Mouse (Mus musculus) kidney, embryonic 16.5 days (tissue): ENCODE data around the gene Txnrd2. TPM values are rescaled to one million over a fixed set of nuclear protein-coding genes. Genes with fewer than 3 reads are reported as not detected.

Source experiments
- ATAC-seq: fragments of 200-750 bp; cut with Nextera tagmentation; 2 replicates; pipeline ENCODE4 v1.8.0; 2017; ENCODE audit warnings: moderate TSS enrichment; ENCODE audit not compliant: low FRiP score, low TSS enrichment
- H3K27ac ChIP-seq: fragments of 300-500 bp; sonication (generic); 2 replicates; pipeline ENCODE4 v1.5.1; 2014; ENCODE audit warnings: low read length
- H3K27me3 ChIP-seq: fragments of 300-500 bp; sonication (generic); 2 replicates; pipeline ENCODE4 v1.6.1; 2014; ENCODE audit warnings: low read length, control low read depth, mixed read lengths; ENCODE audit not compliant: insufficient read depth
- H3K36me3 ChIP-seq: fragments of 300-500 bp; sonication (generic); 2 replicates; pipeline ENCODE4 v1.6.1; 2014; ENCODE audit warnings: low read length, control low read depth, mixed read lengths; ENCODE audit not compliant: insufficient read depth
- H3K4me1 ChIP-seq: fragments of 300-500 bp; sonication (generic); 2 replicates; pipeline ENCODE4 v1.6.1; 2014; ENCODE audit warnings: low read length, control low read depth, mixed read lengths; ENCODE audit not compliant: insufficient read depth
- H3K4me2 ChIP-seq: fragments of 300-500 bp; sonication (generic); replicated peaks from 2 replicates; pipeline ENCODE4 v1.6.1; 2014; ENCODE audit warnings: low read depth, low read length
- H3K4me3 ChIP-seq: fragments of 300-500 bp; sonication (generic); 2 replicates; pipeline ENCODE4 v1.5.1; 2014; ENCODE audit warnings: mild to moderate bottlenecking, low read length
- H3K9ac ChIP-seq: fragments of 300-500 bp; sonication (generic); replicated peaks from 2 replicates; pipeline ENCODE4 v1.6.1; 2014; ENCODE audit warnings: low read length
- H3K9me3 ChIP-seq: fragments of 300-500 bp; sonication (generic); 2 replicates; pipeline ENCODE4 v1.6.1; 2016; ENCODE audit warnings: low read length, control low read depth
- WGBS: fragments of 180-500 bp; shearing (Covaris S2); extraction: QIAGEN DNeasy Blood & Tissue Kit; methylation state at CpG from one replicate; pipeline ENCODE4 v1.1.7; 2014; 5-methylcytosine and 5-hydroxymethylcytosine counted together
- polyA plus RNA-seq: library from polyadenylated mRNA; unstranded; fragments of >200 nt; fragmentation: Nextera tagmentation; extraction: Ambion mirVana; gene quantifications from 2 replicates; pipeline ENCODE4 v1.2.1, GENCODE M21; 2015

Gene Txnrd2
- polyA plus RNA-seq, 1 experiment from 2014 or later = 35.2 TPM

DNA sequence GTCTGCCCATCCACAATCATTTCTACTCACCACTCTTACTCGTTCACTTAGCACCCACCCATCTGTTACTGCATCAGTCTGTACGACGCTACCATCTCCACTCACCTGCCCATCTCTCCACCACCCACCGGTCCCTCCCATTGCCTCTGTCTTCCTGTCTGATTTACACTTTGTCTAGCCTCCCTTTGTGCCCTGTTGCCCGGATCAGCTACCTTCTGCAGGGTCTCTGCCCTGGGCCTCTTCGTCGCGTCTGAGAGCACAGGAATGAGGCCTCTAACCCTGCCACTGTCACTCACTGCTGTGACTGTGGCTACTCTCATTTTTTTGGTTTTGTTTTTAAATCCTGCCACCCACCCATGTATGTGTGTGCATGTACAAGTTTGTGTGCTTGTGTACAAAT lies 41.5 kb upstream of the Txnrd2 start:
- Histone ChIP-seq H3K27me3 (no peaks in the 10 kb centered on the region), H3K4me1 (peaks cover 56% of the 10 kb centered on the region), H3K9me3 (no peaks in the 10 kb centered on the region), H3K4me3 (no peak overlapping the region), H3K27ac (no peak overlapping the region; the same call in 1 of the 2 replicates), H3K9ac (no peak overlapping the region), H3K36me3 (no peaks in the 10 kb centered on the region), H3K4me2 (no peak overlapping the region)
- peak; percentile 52; the same call in 1 of the 2 replicates for ATAC-seq
- WGBS = 36% methylated on average over 8 of the region's 8 CpGs

- H3K36me3 ChIP-seq = no peaks in the 10 kb centered on the region
- H3K9me3 ChIP-seq = no peaks in the 10 kb centered on the region
- WGBS = 76% methylated on average over 5 of the region's 5 CpGs
- no peak overlapping the region for H3K4me2 ChIP-seq
- peaks cover 57% of the 10 kb centered on the region for H3K4me1 ChIP-seq
- H3K9ac ChIP-seq = no peak overlapping the region
- H3K27me3 ChIP-seq = no peaks in the 10 kb centered on the region
- H3K27ac ChIP-seq = no peak overlapping the region
- H3K4me3 ChIP-seq = no peak overlapping the region
- no peak for ATAC-seq
Measured at GRCm38 (mm10) chr16:18385411-18385810, 40.8 kb upstream of the Txnrd2 start.

- H3K9me3 ChIP-seq = no peaks in the 10 kb centered on the region
- no peak overlapping the region for H3K9ac ChIP-seq
- H3K36me3 ChIP-seq = no peaks in the 10 kb centered on the region
- H3K4me1 ChIP-seq = peaks cover 56% of the 10 kb centered on the region
- H3K27ac ChIP-seq = no peak overlapping the region
- H3K4me3 ChIP-seq = no peak overlapping the region
- 87% methylated on average over 7 of the region's 7 CpGs for WGBS
- no peak overlapping the region for H3K4me2 ChIP-seq
- H3K27me3 ChIP-seq = no peaks in the 10 kb centered on the region
- no peak for ATAC-seq
Measured at GRCm38 (mm10) chr16:18386451-18386850, 39.7 kb upstream of the Txnrd2 start.

DNA sequence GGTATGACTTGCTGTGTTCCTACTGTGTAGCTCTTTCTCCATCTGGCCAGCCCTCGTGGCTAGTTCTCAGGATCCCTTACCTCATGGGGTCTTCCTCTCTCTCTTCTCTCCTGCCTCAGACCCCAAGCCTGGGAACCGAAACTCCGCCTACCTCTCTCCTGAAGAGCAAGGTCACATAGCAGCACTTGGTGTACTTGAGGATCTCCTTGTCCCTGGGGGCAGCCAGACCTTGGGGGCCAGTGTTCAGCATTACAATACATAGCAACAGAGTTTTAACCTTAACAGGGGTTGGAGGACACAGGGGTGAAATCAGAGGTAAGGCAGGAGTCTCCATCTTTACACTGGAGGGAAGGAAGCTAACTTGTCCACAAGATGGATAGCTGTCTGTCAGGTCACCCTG lies 39.2 kb upstream of the Txnrd2 start:
- H3K4me3 ChIP-seq = no peak overlapping the region
- no peaks in the 10 kb centered on the region for H3K9me3 ChIP-seq
- H3K4me1 ChIP-seq = peaks cover 52% of the 10 kb centered on the region
- no peak overlapping the region for H3K4me2 ChIP-seq
- 74% methylated on average over 3 of the region's 3 CpGs for WGBS
- H3K27me3 ChIP-seq = no peaks in the 10 kb centered on the region
- no peak for ATAC-seq
- no peaks in the 10 kb centered on the region for H3K36me3 ChIP-seq
- no peak overlapping the region for H3K9ac ChIP-seq
- H3K27ac ChIP-seq = no peak overlapping the region

DNA sequence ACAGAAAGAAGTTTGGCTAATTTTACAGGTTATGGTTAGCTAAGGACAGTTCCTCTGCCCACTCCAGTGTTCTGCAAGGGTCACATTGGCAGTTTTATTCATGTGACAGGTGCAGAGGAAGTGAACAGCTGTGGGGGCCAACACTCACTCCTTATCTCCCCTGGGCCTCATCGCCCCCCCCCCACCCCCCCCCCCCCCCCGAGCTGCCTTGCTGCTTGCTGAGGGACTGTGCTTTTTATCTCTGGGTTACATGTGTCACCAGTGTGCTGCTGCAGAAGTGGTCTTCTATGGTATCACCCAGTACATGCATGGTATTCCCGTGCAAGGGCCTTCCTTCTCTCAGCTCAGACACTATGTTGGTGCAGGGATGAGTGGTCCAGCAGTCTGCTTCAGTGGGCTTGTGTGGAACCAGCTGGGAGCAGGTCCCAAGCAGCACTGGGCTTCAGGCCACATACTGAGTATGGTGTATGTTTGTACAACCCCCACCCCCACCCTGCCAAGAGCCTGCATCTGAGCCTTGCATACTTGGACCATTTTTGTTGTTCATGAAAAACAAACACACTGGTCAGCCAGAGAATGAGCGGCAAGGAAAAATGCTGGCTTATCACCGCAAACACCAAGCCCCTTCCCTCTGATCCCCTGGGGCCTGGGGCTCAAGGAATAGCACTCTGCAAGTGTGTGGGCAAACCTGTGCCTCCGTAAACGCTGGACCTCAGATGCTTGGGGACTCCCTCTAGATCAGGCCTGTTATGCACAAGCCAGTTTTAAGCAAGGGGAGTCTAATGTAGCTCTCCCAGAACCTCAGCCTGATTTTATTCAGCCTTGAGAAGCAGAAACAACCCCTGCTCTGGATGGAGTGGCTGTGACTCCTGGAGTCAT lies 38.2 kb upstream of the Txnrd2 start:
- no peaks in the 10 kb centered on the region for H3K36me3 ChIP-seq
- H3K27ac ChIP-seq = peak overlapping the region; percentile 75
- no peak for ATAC-seq
- H3K27me3 ChIP-seq = no peaks in the 10 kb centered on the region
- H3K9ac ChIP-seq = no peak overlapping the region
- WGBS = 53% methylated on average over 5 of the region's 7 CpGs
- H3K4me1 ChIP-seq = peaks cover 53% of the 10 kb centered on the region
- H3K9me3 ChIP-seq = no peaks in the 10 kb centered on the region
- no peak overlapping the region for H3K4me3 ChIP-seq
- no peak overlapping the region for H3K4me2 ChIP-seq

GRCm38 (mm10) chr16:18388583-18389435 lies 37.4 kb upstream of the Txnrd2 start:
- 67% methylated on average over 14 of the region's 14 CpGs for WGBS
- Histone ChIP-seq H3K36me3 (no peaks in the 10 kb centered on the region), H3K4me2 (no peak overlapping the region), H3K4me3 (no peak overlapping the region), H3K9me3 (no peaks in the 10 kb centered on the region), H3K27ac (peak overlapping the region; percentile 75), H3K9ac (0 out of 2 replicates have a peak overlapping the region, but pooled peaks have one; percentile 15), H3K4me1 (peaks cover 53% of the 10 kb centered on the region), H3K27me3 (no peaks in the 10 kb centered on the region)
- ATAC-seq = no peak

GRCm38 (mm10) chr16:18390399-18390798 lies 35.8 kb upstream of the Txnrd2 start:
- Histone ChIP-seq H3K4me2 (no peak overlapping the region), H3K36me3 (no peaks in the 10 kb centered on the region), H3K27me3 (no peaks in the 10 kb centered on the region), H3K9me3 (no peaks in the 10 kb centered on the region), H3K9ac (no peak overlapping the region), H3K27ac (no peak overlapping the region), H3K4me3 (no peak overlapping the region), H3K4me1 (peaks cover 52% of the 10 kb centered on the region)
- 70% methylated on average over 6 of the region's 6 CpGs for WGBS
- no peak for ATAC-seq

GRCm38 (mm10) chr16:18391127-18391526 lies 35.1 kb upstream of the Txnrd2 start:
- 99% methylated on average over 3 of the region's 3 CpGs for WGBS

GRCm38 (mm10) chr16:18391728-18392127 lies 34.5 kb upstream of the Txnrd2 start:
- no peak overlapping the region for H3K4me3 ChIP-seq
- ATAC-seq = no peak
- no peak overlapping the region for H3K4me2 ChIP-seq
- H3K4me1 ChIP-seq = peaks cover 64% of the 10 kb centered on the region
- H3K9me3 ChIP-seq = no peaks in the 10 kb centered on the region
- H3K27ac ChIP-seq = no peak overlapping the region
- 0 out of 2 replicates have a peak, but pooled peaks cover under 1% of the 10 kb centered on the region for H3K36me3 ChIP-seq
- 93% methylated on average over 3 of the region's 3 CpGs for WGBS
- no peaks in the 10 kb centered on the region for H3K27me3 ChIP-seq
- H3K9ac ChIP-seq = no peak overlapping the region

More at GRCm38 (mm10) chr16:18391127-18391526, 35.1 kb upstream of the Txnrd2 start:
- H3K27ac ChIP-seq = no peak overlapping the region
- no peak overlapping the region for H3K4me2 ChIP-seq
- ATAC-seq = no peak
- H3K36me3 ChIP-seq = no peaks in the 10 kb centered on the region
- peaks cover 59% of the 10 kb centered on the region for H3K4me1 ChIP-seq
- H3K4me3 ChIP-seq = no peak overlapping the region
- H3K9me3 ChIP-seq = no peaks in the 10 kb centered on the region
- H3K9ac ChIP-seq = no peak overlapping the region
- no peaks in the 10 kb centered on the region for H3K27me3 ChIP-seq
